8 mouse cellular contexts compared by ENCODE assay signal in genomic region chr11:73177509-73177875, GRCm38 (mm10). TPM values are rescaled to one million over a fixed set of nuclear protein-coding genes. Genes with fewer than 3 reads are reported as not detected.
DNase-seq lines count a peak whose midpoint lies in the region; ATAC-seq lines count a peak whose summit lies in the region.

No protein-coding gene starts in this region.

- peaks cover 36% of the 10 kb centered on the region for H3K36me3 ChIP-seq in forebrain, embryonic 10.5 days (replicated peaks)

- no peaks in the 10 kb centered on the region for H3K27me3 ChIP-seq in forebrain, embryonic 10.5 days (ENCODE audit: poor library complexity, severe bottlenecking)

- peak; percentile 5 for ATAC-seq in CD4-positive, CD25-positive, alpha-beta regulatory T cell, adult 4 months

- DNase-seq in adrenal gland, adult (ENCODE audit: inconsistent age in 2 of 2, low spot score in 1 of 2), result peak; percentile 90 to 95
- DNase-seq in forebrain, embryonic 10.5 days (ENCODE audit: extremely low spot score, low spot score), result peak; percentile 73
- DNase-seq in heart, postnatal 10 days, result peak; percentile 91 to 92
- DNase-seq in kidney, postnatal 25 days, result peak; percentile 81 to 93
- DNase-seq in lung, postnatal 4 days, result peak; percentile 89 to 95
- DNase-seq in skeletal muscle tissue, adult 2 months (ENCODE audit: low read depth, low spot score), result peak; percentile 48
- DNase-seq in cerebellum, adult 8-10 months, result no peak

- 1% methylated on average over 28 of the region's 28 CpGs for WGBS in forebrain, embryonic 10.5 days

- peak overlapping the region; percentile 91 for H3K27ac ChIP-seq in forebrain, embryonic 10.5 days

- H3K4me1 ChIP-seq in forebrain, embryonic 10.5 days, result peaks cover 28% of the 10 kb centered on the region

- intact Hi-C loops in heart, postnatal 10 days (cut with DNase I), result no loop called here

- H3K4me3 ChIP-seq in forebrain, embryonic 10.5 days, result peak overlapping the region; percentile 73

- H3K9me3 ChIP-seq in forebrain, embryonic 10.5 days, result no peaks in the 10 kb centered on the region

RNA-seq across cellular contexts. Expression of gene Tax1bp3, which starts 0.6 kb away (rescaled TPM):
- polyA plus RNA-seq in CD4-positive, CD25-positive, alpha-beta regulatory T cell, adult 4 months (2017; shearing (Covaris generic)), result 10 to 100 TPM; 27.4 to 30.8 TPM
- polyA plus RNA-seq in forebrain, embryonic 10.5 days (2016; fragmentation: Nextera tagmentation; extraction: Ambion mirVana), result 143 TPM in 2 replicates
- total RNA-seq in heart, postnatal 10 days (2021), result 100 to 1,000 TPM in 1 of 2 experiments, 10 to 100 TPM in 1; 89.1 to 105 TPM

RNA-seq across cellular contexts. Expression of gene Emc6, which starts 0.7 kb away (rescaled TPM):
- 10 to 100 TPM; 42.2 to 49.5 TPM for polyA plus RNA-seq in CD4-positive, CD25-positive, alpha-beta regulatory T cell, adult 4 months (2017; shearing (Covaris generic))
- polyA plus RNA-seq in forebrain, embryonic 10.5 days (2016; fragmentation: Nextera tagmentation; extraction: Ambion mirVana), result 135 and 138 TPM in 2 replicates
- 10 to 100 TPM; 71.4 to 82.7 TPM for total RNA-seq in heart, postnatal 10 days (2021)

RNA-seq across cellular contexts. Expression of gene P2rx5, which starts 17.3 kb away (rescaled TPM):
- under 1 TPM; 0.33 to 0.55 TPM for polyA plus RNA-seq in CD4-positive, CD25-positive, alpha-beta regulatory T cell, adult 4 months (2017; shearing (Covaris generic))
- polyA plus RNA-seq in forebrain, embryonic 10.5 days (2016; fragmentation: Nextera tagmentation; extraction: Ambion mirVana), result 0.10 and 0.24 TPM in 2 replicates
- total RNA-seq in heart, postnatal 10 days (2021), result 1 to 10 TPM; 7.4 to 8.1 TPM

RNA-seq across cellular contexts. Expression of gene Ctns, which starts 21.4 kb away (rescaled TPM):
- polyA plus RNA-seq in CD4-positive, CD25-positive, alpha-beta regulatory T cell, adult 4 months (2017; shearing (Covaris generic)), result 10 to 100 TPM; 12.9 to 18.3 TPM
- polyA plus RNA-seq in forebrain, embryonic 10.5 days (2016; fragmentation: Nextera tagmentation; extraction: Ambion mirVana), result 14.8 and 16.1 TPM in 2 replicates
- 10 to 100 TPM; 11.7 to 13.9 TPM for total RNA-seq in heart, postnatal 10 days (2021)

RNA-seq across cellular contexts. Expression of gene Shpk, which starts 21.8 kb away (rescaled TPM):
- 1 to 10 TPM; 1.3 to 4.8 TPM for polyA plus RNA-seq in CD4-positive, CD25-positive, alpha-beta regulatory T cell, adult 4 months (2017; shearing (Covaris generic))
- 0.69 and 0.81 TPM in 2 replicates for polyA plus RNA-seq in forebrain, embryonic 10.5 days (2016; fragmentation: Nextera tagmentation; extraction: Ambion mirVana)
- 1 to 10 TPM; 1.5 to 2.0 TPM for total RNA-seq in heart, postnatal 10 days (2021)
